Mouse (Mus musculus) spleen, adult 12 weeks (tissue): ENCODE measurements around the gene Dohh.

ENCODE experiments used
- DNase-seq: peaks from one replicate; pipeline ENCODE4 v3.0.0; 2022; ENCODE audit warnings: low spot score

Gene Dohh

DNA sequence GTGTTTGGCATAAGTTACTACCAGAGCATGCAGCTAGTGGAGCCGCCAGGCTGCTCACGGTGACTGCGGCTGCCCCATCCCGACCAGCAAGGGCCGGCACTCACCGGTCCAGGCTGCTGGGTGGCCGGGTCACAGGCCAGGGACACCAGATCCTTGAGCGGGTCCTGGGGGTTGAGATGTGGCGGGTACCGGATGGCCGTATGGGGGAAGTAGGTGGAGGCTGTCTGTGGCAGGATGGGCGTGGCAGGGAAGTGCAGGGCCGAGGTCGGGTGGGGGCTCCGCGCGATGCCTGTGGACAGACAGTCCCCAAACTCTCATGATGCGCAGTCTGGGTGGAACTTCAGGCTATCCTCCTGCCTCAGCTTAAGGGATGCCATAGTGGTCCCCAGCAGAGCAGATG is 20.5 kb downstream of the Dohh start:
- DNase-seq = no peak

DNA sequence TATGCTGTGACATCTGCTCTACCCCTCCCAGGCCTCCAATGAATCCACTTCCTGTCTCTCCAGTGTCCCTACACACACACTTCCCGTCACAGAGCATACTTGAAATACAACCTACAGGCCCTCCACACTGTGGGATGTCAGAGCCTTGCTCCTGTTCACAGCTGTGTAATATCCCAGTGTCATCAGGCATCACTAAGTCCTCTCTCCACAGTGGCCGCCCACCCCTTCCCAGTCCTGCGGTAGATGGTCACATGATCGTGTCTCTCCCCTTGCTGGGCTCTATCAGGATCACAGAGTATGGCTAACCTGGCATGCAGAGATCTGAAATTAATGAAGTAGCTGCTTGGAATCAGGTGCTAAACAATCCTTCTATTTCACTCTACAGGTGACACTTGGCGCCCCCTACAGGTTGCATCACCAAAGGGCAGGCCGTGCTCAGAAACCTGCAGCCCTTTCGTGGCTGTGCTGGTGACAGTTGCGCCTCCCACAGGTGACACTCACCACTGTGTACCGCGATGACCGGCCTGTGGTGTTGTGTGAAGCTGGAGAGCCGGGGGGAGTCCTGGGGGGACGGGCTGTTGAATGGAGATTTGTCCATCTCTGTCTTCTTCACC is 21.5 kb downstream of the Dohh start:
- peak; percentile 58 for DNase-seq

DNA sequence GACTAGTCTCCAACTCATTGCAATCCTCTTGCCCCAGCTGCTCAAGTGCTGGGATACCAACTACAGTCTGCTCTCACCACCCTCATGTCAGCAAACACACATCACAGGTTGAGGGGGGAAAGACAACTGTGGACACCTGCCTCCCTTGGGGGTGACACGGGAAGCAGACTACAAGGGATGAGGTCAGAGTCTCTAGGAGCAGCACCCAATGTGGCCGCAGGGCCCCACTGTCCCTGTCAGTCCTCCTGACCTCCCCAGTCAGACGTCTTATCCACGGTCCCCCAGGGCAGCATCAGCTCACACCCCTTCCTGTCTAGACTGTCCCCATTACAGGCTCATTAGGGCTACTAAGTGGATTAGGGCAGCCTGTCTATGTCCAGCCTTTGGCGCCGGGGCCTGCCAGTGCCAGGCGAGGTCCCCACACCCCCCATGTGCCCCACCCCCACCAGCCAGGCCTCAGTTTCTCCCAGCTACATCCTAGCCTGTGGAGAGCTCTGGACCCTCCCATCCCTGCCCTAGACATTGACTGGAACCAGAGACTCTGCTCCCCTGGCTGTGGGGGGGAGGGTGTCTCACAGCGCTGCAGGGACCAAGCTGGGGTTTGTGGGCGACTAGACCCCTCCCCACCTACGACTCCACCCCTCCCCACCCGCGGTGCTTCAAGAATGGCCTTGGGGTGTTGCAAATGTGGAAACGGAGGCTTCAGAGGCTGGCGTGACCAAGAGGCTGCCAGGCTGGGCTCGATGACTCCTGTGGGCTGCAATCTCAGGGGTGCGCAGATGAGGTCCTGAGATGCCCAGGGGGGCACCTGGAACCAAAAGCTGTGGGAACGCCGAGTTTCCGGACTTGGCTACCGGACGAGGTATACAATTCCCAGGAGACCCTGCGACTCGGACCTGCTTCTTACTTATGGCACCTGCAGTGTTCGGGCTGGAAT is 22.5 kb downstream of the Dohh start:
- no peak for DNase-seq

DNA sequence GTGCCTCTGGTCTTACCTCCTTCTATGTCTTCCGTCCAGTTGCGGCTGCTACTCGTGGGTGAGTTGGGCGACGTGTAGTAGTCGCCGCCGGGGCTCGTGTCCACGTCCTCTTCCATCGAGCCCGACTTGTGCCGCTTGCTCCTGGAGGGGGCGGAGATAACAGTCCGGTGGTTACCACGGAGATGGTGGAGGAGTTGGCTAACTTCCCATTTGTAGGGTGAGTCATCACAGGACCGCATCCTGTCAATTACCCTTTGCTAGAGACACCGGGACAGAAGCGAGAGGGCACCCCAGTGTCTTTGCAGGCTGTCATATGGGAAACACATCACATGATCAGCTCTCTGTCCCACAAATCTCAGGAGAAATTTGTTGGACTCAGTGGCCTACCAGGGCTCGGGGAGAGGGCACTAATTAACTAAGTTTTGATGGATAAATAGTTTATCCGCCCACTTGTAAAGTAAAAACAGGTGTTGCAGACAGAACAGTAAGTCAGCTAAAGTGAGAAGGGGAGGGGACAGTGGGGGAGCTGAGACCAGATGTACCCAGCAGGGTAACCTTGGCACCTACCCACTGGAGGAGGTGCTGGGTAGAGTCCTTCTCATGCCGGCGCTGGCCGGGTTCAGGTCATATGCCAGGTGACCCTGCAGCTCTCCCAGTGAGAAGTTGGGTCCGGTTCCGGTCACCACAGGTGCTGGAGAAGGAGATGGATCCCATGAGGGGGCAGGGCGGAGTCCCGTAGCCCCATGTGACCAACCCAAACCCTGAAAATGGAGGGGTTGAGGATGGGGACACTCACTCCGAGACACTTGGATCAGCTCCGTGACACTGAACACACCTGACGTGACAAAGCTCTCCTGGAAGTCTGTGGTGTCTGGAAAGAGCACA is 23.6 kb downstream of the Dohh start:
- DNase-seq = peak; percentile 60

DNA sequence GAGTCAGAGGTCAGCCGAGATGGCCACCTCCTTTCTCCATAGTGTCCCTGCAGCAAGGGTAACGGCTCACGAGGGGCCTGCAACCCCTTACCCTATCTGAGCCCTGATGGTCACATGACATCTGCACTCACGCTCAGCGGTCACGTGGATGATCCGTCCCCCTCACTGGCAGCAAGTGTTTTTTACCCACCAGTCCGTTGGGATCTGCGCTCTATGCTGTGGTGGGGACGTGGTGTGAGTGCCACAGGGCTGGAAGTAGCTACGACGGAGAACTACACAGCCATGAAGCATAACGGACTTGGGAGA is 24.1 kb downstream of the Dohh start:
- DNase-seq = no peak

DNA sequence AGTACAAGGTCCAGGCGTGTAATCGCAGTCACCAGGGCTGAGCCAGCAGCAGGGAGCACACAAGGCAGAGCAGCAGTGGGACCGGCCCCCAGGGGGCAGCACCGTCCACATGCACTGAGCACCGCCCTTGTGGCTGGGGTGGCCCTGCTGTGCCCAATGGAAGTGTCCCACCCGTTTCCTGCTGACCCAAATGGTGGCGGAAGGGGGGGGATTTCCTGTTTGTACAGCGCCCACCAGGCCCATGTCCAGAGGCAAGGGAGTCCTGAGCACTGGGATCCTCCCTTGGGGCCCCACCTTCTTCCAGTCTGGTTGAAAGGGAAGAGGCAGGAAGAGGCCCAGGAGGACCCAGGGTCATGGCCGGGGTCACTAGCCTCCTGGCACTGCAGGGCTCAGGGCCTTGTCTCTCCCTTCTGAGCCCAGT is 24.7 kb downstream of the Dohh start:
- DNase-seq = peak; percentile 74

DNA sequence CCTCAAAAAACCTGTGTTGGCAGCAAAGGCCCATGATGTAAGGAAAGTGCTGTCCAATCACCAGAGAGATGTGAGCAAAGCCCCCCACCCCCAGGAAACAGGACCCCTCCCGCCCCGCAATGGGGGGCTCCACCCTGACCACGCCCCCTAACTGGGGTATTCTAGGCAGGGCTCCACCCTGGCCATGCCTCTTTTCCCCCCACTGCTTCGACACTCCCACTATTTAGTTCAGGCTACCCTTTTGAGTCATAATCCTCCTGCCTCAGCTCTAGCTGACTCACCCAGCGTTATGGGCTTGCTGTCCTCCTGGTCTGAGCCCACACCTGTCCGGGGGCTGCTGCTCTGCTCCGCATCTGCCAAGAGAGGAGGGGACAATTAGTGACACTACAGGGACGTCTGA is 25.1 kb downstream of the Dohh start:
- DNase-seq = no peak

DNA sequence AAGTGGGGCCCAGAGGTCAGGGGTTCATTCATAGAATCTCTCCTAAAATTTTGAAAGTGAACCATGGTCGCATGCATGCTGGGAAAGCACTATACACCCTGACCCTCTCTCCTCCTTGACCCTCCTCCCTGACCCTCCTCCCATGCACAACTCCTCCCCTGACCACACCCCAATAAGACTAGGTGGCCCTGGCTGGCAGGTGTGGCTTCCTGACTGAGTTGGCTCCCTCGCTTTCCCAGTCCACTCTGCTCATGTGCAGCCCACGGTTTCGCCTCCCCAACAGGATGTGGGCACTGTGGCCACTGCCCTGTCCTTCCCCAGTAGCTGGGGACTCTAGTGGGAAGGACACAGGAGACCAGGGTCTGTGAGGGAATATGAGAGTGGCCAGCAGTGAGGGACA is 26.1 kb downstream of the Dohh start:
- no peak for DNase-seq

DNA sequence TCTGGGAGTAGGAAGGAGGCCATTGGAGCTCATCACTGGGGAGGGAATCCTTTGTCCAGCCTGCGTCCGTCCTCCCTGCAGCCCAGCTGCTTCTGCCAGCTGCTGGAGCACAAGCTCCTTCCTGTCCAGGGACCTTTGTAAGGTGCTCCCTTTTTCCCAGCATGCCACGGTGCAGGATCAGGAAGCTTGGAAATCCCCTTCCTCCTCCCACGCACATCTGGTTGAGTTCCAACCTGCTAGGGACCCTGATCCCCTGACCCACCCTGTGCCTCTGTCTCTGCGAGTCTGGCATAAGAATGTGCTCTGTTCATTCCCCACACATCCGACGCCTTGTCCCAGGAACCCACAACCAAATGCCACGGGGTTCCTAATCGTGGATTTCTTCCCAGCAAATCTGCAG is 26.8 kb downstream of the Dohh start:
- no peak for DNase-seq

DNA sequence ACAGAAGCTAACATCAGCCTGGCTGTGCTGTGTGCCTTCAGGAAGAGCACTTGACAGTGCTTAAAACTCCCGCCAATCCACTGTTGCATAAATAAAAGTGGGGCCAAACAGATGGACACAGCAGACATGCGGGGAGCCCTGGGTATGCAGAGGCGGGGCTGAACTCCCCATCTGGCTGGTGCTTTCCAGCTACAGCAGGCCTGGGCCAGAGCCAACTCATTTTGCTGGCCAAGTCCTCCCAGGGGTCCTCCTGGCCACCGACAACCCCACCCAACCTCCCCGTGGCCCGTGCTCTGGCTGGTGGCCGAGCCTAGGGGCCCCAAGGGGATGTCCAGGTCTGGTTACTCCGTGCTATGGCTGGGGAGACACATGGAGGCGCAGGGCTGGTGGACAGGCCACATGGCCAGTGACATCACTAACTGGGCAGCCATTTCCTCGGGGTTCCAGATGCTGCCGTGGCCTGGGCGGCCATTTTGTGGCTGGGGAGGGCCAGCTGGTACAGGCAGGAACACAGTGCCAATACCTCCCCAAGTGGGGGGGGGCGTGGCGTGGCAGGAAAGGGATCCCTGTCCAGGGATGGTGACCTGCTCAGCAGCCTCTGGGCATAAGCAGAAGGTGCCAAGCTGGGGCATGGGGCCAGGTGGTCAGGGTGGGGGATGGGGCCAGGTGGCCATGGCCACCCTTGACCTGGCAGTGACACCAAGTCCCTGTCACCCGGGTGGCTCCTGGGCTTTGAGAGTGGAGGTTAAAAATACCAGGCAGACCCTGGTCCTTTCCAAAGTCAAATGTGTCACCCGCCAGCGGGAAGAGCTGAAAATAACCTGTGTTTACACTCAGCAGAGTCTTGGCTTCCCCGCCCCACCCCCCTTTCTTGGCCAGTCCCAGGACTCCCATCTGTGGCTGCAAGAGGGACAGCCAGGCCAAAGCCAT is 27.5 kb downstream of the Dohh start:
- DNase-seq = no peak

DNA sequence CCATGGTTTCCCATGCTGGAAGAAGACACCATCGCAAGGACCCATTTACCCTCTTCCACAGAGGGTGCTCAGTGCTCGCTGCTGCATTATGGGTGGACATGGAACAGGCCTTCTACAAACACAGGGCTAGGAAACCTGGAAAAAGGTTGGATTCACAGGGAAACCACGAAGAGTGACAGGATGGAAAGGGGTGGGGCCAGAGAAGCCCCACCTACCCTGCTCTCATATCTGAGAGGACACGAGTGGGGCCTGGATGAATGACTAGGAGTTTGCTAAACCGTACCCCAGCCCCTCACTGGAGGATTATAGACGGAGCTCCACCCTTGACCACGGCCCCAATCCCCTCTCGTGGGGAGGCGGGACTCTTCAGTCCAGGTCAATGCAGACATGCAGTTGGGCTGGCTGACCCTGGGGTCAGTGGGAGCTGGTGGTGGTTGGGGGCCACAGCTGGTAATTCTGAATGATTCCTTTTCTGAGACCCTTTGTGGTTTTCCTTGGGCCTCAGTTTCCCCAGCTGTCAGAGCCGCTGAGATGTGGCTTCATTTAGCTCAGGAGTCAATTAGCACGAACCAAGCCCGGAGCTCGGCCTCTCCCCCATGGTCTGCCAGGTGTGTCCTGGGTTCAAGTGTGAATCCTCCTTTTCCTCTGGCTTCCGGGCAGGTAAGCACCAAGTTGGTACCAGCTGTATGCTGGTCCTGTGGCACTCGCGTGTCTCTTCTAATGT is 28.5 kb downstream of the Dohh start:
- DNase-seq = no peak

DNA sequence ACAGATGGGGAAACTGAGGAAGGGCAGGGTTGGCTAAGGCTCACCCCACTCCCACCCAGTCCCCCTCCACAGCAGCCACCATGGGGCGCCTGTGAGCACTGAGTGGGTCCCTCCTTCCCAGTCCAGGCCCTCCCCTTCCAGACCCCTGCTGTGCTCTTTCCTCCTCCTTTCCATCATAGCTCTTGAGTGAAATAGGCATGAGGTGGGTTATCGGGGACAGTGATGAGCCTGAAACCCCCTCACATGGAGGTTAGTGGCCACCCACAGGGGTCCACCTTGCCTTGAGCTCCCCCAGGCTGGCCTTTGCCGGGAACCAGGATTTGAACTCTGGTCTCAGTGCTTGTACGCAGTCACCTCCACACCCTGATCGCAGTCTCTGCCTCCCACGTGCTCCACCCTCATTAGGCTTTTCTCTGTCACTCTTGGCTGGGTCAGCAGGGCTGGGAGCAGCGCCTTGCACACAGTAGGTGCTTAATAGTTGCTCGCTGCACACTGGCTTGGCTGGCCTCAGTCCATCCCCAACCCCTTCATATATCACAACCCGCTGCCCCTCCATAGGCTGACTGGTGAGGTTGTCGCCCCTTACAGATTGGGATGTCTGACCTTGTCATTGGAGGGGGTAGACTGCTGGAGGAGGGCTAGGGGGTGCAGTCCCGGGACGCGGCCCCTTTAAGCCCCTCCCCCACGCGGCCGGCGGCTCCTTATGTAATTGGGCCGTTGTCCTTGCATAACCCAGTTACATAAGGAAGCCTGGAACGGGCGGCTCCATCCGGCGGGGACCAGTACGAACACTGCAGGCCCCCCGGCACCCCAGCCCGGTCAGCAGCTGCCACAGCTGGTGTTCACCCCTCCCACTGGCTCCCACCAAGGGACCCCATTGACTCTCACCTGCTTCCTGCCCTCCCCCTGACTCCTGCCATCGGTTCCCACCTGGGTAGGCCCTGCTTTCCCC is 29.4 kb downstream of the Dohh start:
- no peak for DNase-seq

DNA sequence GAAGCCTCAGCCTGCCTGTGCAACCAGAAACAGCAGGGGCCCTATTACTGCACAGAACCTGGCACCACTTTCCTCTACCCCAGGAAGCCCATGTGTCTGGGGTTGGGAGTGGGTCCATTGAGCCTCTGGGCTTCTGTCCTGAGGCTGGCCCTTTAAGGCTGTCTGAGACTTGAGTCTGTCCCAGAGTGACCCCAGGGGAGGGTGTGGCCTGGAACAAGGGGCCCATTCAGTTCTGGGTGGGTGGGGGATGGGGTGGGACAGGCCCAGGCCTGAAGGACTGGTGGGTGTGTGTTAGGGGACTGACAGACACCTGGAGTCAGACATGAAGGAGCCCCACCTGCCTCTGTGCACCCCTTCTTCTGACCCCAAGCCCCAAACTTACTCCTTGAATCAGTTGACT is 30.5 kb downstream of the Dohh start:
- no peak for DNase-seq

DNA sequence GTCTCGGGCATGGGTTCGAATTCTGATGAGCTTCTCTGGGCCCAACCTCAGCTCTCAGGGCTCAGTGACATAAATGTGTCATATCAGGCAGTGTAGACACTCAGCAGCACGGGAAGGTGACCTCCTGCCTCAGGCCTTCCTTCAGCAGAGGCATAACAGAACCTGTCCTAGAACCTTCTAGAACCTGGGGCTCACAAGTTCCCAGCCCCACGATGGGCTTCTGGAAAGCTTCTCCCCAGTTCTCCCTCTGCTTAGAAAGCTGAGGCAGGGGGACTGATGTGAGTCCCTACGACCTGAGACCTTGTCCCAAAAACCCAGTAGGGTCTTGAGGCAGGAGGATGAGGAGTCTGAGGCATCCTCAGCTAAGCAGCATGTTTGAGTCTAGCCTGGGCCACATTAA is 30.9 kb downstream of the Dohh start:
- DNase-seq = no peak

DNA sequence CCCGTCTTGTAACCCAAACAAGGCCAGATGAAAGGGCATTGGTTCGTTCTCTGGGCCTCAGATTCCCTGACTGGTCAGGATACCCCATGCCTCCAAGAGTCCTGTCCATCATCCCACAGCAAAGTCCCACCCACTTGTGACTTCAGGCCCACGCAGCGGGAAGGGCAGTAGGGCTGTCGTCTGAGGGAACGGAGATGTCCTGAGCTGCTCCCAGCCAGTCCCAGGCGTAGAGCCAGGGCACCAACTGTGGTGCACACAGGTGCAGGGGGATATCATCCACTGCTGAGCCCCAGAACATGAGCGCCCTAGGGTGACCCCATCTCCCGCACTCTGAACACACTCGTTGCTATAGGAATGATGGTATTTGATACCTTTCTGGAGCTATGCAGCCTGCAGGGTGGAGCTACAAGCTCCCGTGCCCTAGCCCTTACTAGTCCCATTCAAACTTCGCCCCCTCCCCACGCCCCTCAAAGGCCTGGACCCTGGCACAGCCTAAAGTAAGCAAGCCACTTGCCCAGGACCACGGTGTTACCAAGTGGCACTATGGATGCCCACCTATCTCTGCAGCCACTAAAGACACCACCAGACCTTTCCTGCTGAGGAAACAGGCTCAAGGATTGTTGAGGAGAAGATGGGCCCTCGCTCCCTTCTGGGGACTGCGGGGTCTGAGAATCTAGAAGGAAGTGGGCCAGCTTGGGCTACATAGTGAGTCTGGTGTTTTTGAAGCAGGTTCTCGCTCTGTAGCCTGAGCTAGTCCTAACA is 31.5 kb downstream of the Dohh start:
- DNase-seq = no peak

DNA sequence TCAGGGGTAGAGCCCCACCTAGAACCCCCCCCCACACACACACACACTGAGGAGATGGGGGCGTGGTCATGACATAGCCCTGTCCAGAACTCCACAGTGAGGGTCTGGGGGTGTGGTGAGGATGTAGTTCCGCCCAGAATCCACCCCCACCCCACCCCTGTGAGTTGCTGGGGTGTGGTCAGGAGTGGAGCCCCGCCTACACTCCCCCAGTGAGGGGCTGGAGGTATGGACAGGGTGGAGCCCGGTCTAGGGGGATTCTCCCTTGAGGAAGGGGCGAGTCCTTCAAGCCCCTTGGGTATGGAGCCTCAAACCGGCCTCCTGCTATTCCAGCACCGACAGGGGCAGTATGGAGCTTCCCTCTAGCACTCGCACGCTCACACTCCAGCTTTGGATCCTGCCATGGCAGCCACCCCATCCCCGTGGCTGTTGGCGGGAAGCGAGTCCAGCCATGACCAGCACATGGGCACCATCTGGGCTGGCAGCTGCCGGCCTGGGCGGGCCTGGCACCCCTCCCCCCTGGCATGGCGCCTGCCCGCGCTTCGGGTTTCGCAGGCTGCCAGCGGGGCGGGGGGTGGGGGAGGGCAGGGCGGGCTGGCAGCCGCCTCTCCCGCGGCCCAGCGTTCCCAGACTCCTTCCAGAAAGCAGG is 32.5 kb downstream of the Dohh start:
- DNase-seq = no peak

DNA sequence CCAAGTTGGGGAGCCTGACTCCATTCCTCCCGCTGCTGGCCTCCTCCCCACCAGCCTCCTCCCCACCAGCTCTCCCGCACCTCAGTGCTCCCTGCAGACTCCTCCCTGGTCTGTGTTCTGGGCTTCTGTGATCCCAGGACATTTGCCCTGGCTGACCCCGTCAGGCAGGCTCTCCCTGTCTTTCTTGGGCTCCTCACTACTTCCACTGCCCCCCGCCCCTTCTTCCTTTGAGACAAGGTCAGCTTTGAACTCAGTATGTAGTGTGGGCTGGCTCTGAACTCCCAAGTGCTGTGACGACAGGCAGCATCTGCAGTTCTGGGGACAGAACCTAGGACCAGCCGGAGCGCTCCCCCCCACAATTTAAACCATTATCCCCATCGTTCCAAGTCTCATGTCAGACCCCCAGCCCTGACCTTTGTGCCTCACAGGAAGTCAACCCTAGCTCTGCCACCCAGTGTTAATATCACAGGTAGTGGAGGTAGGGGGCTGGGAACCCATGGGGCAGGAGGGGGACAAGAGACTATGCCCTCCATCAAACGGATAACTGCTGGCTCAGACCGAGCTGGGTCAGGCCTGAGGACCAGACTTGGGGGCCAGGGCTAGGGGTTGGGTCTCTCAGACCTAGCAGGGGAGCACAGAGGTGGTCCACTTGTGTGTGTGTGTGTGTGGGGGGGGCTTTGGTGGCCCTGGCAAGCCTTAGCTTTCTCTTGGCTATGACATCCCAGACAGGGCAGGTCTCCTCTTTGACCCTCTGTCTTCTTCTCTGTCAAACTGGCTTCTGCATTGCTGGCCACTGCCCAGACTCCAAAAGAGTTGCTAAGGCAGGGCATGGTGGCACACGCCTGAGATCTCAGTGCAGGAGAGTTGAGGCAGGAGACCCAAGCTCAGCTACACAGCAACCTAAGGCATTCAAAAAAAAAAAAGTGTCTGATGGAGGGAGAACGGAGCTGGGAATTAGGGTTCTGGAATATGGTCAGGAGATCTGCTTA is 33.3 kb downstream of the Dohh start:
- DNase-seq = no peak
